Mouse (Mus musculus): ENCODE data around the gene Srsf1. TPM values are rescaled to one million over a fixed set of nuclear protein-coding genes. Genes with fewer than 3 reads are reported as not detected.
A peak's percentile ranks its signal among the peaks of the same experiment; 100 is the strongest.

Gene Srsf1
- 168 and 190 TPM in 2 replicates for polyA plus RNA-seq (2015; fragmentation: Nextera tagmentation; extraction: Ambion mirVana)

- no peaks in the 10 kb centered on the region for H3K9me3 ChIP-seq (ENCODE audit: control insufficient read depth, low read length)
- peak; percentile 93 for ATAC-seq
- peak within 1 kb of the TSS; percentile 97 for H3K4me3 ChIP-seq (ENCODE audit: low read length)
- WGBS: under 1% methylated on average over 60 of the region's 60 CpGs
- 0 out of 2 replicates have a peak, but pooled peaks cover 2% of the 10 kb centered on the region for H3K36me3 ChIP-seq (ENCODE audit: control insufficient read depth, insufficient read depth, low read length)
- peaks cover 35% of the 10 kb centered on the region for H3K4me1 ChIP-seq (ENCODE audit: control insufficient read depth, insufficient read depth, low read depth, low read length)
- H3K27me3 ChIP-seq (replicated peaks; ENCODE audit: control insufficient read depth, insufficient read depth, low read length): no peaks in the 10 kb centered on the region
- H3K4me2 ChIP-seq (ENCODE audit: low read length): peak within 1 kb of the TSS; percentile 75
- peak within 1 kb of the TSS; percentile 99 for H3K27ac ChIP-seq (ENCODE audit: low read depth, low read length)
- peak within 1 kb of the TSS; percentile 100 for H3K9ac ChIP-seq (ENCODE audit: low read depth, low read length)
Observed at GRCm38 (mm10) chr11:88046944-88047794, at the start of gene Srsf1. Gene Srsf1 (plus strand): TSS chr11:88047373.

GRCm38 (mm10) chr11:87999751-88000150 is 47.4 kb upstream of the Srsf1 start:
- no peak overlapping the region for H3K9ac ChIP-seq (ENCODE audit: low read depth, low read length)
- no peak overlapping the region for H3K4me3 ChIP-seq (ENCODE audit: low read length)
- no peaks in the 10 kb centered on the region for H3K36me3 ChIP-seq (ENCODE audit: control insufficient read depth, insufficient read depth, low read length)
- H3K4me1 ChIP-seq (ENCODE audit: control insufficient read depth, insufficient read depth, low read depth, low read length): no peaks in the 10 kb centered on the region
- no peak overlapping the region for H3K27ac ChIP-seq (ENCODE audit: low read depth, low read length)
- WGBS: 86% methylated on average over 5 of the region's 5 CpGs
- no peak overlapping the region for H3K4me2 ChIP-seq (ENCODE audit: low read length)
- no peaks in the 10 kb centered on the region for H3K27me3 ChIP-seq (replicated peaks; ENCODE audit: control insufficient read depth, insufficient read depth, low read length)
- no peak for ATAC-seq
- H3K9me3 ChIP-seq (ENCODE audit: control insufficient read depth, low read length): no peaks in the 10 kb centered on the region

- Histone ChIP-seq H3K36me3 (ENCODE audit: control insufficient read depth, insufficient read depth, low read length) (no peaks in the 10 kb centered on the region), H3K27ac (ENCODE audit: low read depth, low read length) (no peak overlapping the region), H3K9ac (ENCODE audit: low read depth, low read length) (no peak overlapping the region), H3K9me3 (ENCODE audit: control insufficient read depth, low read length) (no peaks in the 10 kb centered on the region), H3K4me3 (ENCODE audit: low read length) (no peak overlapping the region), H3K27me3 (replicated peaks; ENCODE audit: control insufficient read depth, insufficient read depth, low read length) (no peaks in the 10 kb centered on the region), H3K4me2 (ENCODE audit: low read length) (no peak overlapping the region), H3K4me1 (ENCODE audit: control insufficient read depth, insufficient read depth, low read depth, low read length) (no peaks in the 10 kb centered on the region)
- 67% methylated on average over 4 of the region's 4 CpGs for WGBS
- no peak for ATAC-seq
Observed at GRCm38 (mm10) chr11:88002738-88003137, 44.4 kb upstream of the Srsf1 start.

- ATAC-seq: no peak
- Histone ChIP-seq H3K27ac (ENCODE audit: low read depth, low read length) (no peak overlapping the region), H3K27me3 (replicated peaks; ENCODE audit: control insufficient read depth, insufficient read depth, low read length) (no peaks in the 10 kb centered on the region), H3K9ac (ENCODE audit: low read depth, low read length) (no peak overlapping the region), H3K9me3 (ENCODE audit: control insufficient read depth, low read length) (no peaks in the 10 kb centered on the region), H3K4me3 (ENCODE audit: low read length) (no peak overlapping the region), H3K36me3 (ENCODE audit: control insufficient read depth, insufficient read depth, low read length) (no peaks in the 10 kb centered on the region), H3K4me2 (ENCODE audit: low read length) (no peak overlapping the region), H3K4me1 (ENCODE audit: control insufficient read depth, insufficient read depth, low read depth, low read length) (no peaks in the 10 kb centered on the region)
- WGBS: 51% methylated on average over 2 of the region's 2 CpGs
Observed at GRCm38 (mm10) chr11:88004123-88004522, 43.0 kb upstream of the Srsf1 start.

GRCm38 (mm10) chr11:88008641-88009040 is 38.5 kb upstream of the Srsf1 start:
- Histone ChIP-seq H3K27me3 (replicated peaks; ENCODE audit: control insufficient read depth, insufficient read depth, low read length) (no peaks in the 10 kb centered on the region), H3K9ac (ENCODE audit: low read depth, low read length) (no peak overlapping the region), H3K9me3 (ENCODE audit: control insufficient read depth, low read length) (no peaks in the 10 kb centered on the region), H3K4me3 (ENCODE audit: low read length) (no peak overlapping the region), H3K36me3 (ENCODE audit: control insufficient read depth, insufficient read depth, low read length) (no peaks in the 10 kb centered on the region), H3K4me1 (ENCODE audit: control insufficient read depth, insufficient read depth, low read depth, low read length) (peaks cover 10% of the 10 kb centered on the region), H3K27ac (ENCODE audit: low read depth, low read length) (no peak overlapping the region), H3K4me2 (ENCODE audit: low read length) (no peak overlapping the region)
- 83% methylated on average over 1 of the region's 1 CpGs for WGBS
- ATAC-seq: no peak

- peak overlapping the region; percentile 52 for H3K9ac ChIP-seq (ENCODE audit: low read depth, low read length)
- peak overlapping the region; percentile 52 for H3K4me2 ChIP-seq (ENCODE audit: low read length)
- H3K9me3 ChIP-seq (ENCODE audit: control insufficient read depth, low read length): no peaks in the 10 kb centered on the region
- peak overlapping the region; percentile 20; the same call in 1 of the 2 replicates for H3K4me3 ChIP-seq (ENCODE audit: low read length)
- H3K36me3 ChIP-seq (ENCODE audit: control insufficient read depth, insufficient read depth, low read length): no peaks in the 10 kb centered on the region
- H3K27me3 ChIP-seq (replicated peaks; ENCODE audit: control insufficient read depth, insufficient read depth, low read length): no peaks in the 10 kb centered on the region
- ATAC-seq: peak; percentile 80
- H3K27ac ChIP-seq (ENCODE audit: low read depth, low read length): peak overlapping the region; percentile 68
- H3K4me1 ChIP-seq (ENCODE audit: control insufficient read depth, insufficient read depth, low read depth, low read length): peaks cover 10% of the 10 kb centered on the region
- WGBS: 16% methylated on average over 16 of the region's 16 CpGs
Observed at GRCm38 (mm10) chr11:88009542-88010190, 37.5 kb upstream of the Srsf1 start.

GRCm38 (mm10) chr11:88011208-88011913 is 35.8 kb upstream of the Srsf1 start:
- H3K36me3 ChIP-seq (ENCODE audit: control insufficient read depth, insufficient read depth, low read length): no peaks in the 10 kb centered on the region
- H3K4me2 ChIP-seq (ENCODE audit: low read length): no peak overlapping the region
- no peak overlapping the region for H3K4me3 ChIP-seq (ENCODE audit: low read length)
- peaks cover 10% of the 10 kb centered on the region for H3K4me1 ChIP-seq (ENCODE audit: control insufficient read depth, insufficient read depth, low read depth, low read length)
- 70% methylated on average over 11 of the region's 11 CpGs for WGBS
- H3K27me3 ChIP-seq (replicated peaks; ENCODE audit: control insufficient read depth, insufficient read depth, low read length): no peaks in the 10 kb centered on the region
- no peak overlapping the region for H3K27ac ChIP-seq (ENCODE audit: low read depth, low read length)
- H3K9me3 ChIP-seq (ENCODE audit: control insufficient read depth, low read length): no peaks in the 10 kb centered on the region
- no peak for ATAC-seq
- H3K9ac ChIP-seq (ENCODE audit: low read depth, low read length): no peak overlapping the region

GRCm38 (mm10) chr11:88011914-88012419 is 35.2 kb upstream of the Srsf1 start:
- H3K27ac ChIP-seq (ENCODE audit: low read depth, low read length): no peak overlapping the region
- H3K36me3 ChIP-seq (ENCODE audit: control insufficient read depth, insufficient read depth, low read length): no peaks in the 10 kb centered on the region
- no peak for ATAC-seq
- 91% methylated on average over 7 of the region's 7 CpGs for WGBS
- H3K4me2 ChIP-seq (ENCODE audit: low read length): no peak overlapping the region
- peaks cover 10% of the 10 kb centered on the region for H3K4me1 ChIP-seq (ENCODE audit: control insufficient read depth, insufficient read depth, low read depth, low read length)
- no peaks in the 10 kb centered on the region for H3K9me3 ChIP-seq (ENCODE audit: control insufficient read depth, low read length)
- H3K27me3 ChIP-seq (replicated peaks; ENCODE audit: control insufficient read depth, insufficient read depth, low read length): no peaks in the 10 kb centered on the region
- no peak overlapping the region for H3K4me3 ChIP-seq (ENCODE audit: low read length)
- H3K9ac ChIP-seq (ENCODE audit: low read depth, low read length): no peak overlapping the region
